Mouse (Mus musculus) testis, postnatal 14 days (tissue): ENCODE data around the gene Bicc1.

ENCODE experiments used
- DNase-seq: peaks from one replicate; pipeline ENCODE4 v3.0.0; 2021; ENCODE audit warnings: low spot score

Bicc1 gene

GRCm38 (mm10) chr10:71158940-71159675 is 392 bp downstream of the Bicc1 start:
- peak; percentile 35 for DNase-seq

DNA sequence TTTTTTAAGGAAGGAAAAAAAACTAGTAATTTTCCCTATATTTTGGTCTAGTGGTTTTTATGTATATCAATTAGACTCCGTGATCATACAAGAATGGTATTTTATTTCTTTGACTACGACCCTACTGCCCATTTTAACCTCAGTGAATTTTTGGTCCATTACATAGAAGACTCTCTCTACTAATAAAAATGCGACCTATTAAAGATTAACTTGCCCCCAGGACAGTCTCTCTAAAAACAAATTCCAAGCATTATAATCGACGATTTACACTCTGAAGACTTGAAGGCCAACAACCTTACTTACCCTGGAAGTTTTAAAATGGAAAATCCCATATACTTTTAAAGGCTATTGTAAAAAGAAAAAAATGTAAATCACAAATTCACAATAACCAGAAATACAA is 2.9 kb downstream of the Bicc1 start:
- no peak for DNase-seq

- no peak for DNase-seq
Measured at GRCm38 (mm10) chr10:71153610-71154009, 5.9 kb downstream of the Bicc1 start.

DNA sequence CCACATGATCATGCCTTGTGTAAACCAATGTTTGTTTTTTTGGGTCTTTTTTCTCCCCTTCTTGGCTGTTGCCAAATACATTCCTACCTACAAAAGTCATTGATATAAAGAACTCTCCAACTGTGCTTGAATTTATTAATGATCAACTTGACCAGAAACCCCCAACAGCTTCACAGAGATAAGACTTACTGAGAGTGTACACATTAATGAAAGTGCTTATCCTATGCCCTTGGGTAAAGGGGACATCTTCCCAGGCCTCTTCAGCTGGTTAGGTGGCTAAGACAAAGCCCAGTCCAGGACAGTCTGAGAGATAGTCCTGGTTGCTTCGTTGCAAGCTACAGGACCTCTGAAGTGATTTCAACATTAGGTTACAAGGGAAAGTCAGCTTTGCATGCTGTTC is 6.4 kb downstream of the Bicc1 start:
- DNase-seq: no peak

DNA sequence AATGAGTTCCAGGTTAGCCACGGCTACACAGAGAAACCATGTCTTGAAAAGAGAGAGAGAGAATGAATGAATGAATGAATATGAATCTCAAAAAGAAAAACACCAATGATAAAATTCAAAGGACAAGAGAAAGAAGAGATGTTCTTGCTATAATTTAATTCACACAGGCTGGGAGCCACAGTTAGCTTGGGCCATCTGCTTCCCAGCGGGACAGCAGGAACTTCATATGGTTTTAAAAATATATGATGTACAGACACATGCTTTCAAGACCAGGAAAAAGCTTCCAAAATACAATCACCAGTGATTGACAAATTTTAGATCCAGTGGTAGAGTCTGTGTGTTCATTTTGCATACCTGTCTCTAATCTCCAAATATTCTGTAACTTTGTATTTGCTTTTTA is 9.0 kb downstream of the Bicc1 start:
- no peak for DNase-seq

- DNase-seq: no peak
Measured at GRCm38 (mm10) chr10:71148951-71149603, 10.4 kb downstream of the Bicc1 start.

DNA sequence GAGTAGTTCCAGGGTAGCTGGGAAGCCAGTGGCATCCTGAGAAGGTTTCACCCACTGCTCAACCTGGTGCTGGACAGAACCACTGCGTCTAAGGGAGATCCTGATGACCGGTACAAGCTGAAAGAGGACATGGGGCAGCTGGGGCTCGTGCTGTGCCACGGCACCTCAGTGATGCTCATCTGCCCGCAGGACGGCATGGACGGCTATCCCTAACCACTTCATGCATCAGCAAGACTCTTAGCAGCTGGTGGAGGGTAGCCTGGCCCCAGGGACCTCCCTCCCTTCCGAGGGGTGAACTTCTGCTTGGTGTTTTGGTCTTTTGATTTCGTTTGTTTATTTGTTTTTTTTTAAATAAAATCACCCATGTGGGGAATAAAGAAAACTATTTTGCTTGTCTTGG is 11.3 kb downstream of the Bicc1 start:
- no peak for DNase-seq

GRCm38 (mm10) chr10:71146681-71147615 is 12.6 kb downstream of the Bicc1 start:
- no peak for DNase-seq

DNA sequence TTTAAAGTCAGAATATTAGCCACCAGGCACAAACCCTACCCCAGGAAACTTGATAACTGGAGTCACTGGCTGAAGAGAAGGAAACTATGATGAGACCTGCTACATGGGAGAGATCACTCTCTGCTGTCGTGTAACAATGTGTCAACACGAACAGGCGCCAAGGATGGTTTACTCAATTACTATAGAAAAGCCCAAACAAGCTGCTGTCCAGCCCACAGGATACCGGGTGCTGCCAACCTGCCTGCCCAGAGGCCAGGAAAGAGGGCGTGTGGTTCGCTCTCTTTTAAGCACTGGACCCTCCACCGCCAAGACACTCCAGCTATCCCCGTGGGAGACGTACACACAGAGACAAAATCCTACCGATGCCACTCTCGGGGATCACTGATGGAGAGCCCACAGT is 13.7 kb downstream of the Bicc1 start:
- no peak for DNase-seq

GRCm38 (mm10) chr10:71144191-71144590 is 15.3 kb downstream of the Bicc1 start:
- DNase-seq: no peak

- DNase-seq: no peak
Measured at GRCm38 (mm10) chr10:71142568-71142967, 16.9 kb downstream of the Bicc1 start.

GRCm38 (mm10) chr10:71140281-71140845 is 19.1 kb downstream of the Bicc1 start:
- DNase-seq: no peak

- no peak for DNase-seq
Measured at GRCm38 (mm10) chr10:71138852-71139197, 20.7 kb downstream of the Bicc1 start.

DNA sequence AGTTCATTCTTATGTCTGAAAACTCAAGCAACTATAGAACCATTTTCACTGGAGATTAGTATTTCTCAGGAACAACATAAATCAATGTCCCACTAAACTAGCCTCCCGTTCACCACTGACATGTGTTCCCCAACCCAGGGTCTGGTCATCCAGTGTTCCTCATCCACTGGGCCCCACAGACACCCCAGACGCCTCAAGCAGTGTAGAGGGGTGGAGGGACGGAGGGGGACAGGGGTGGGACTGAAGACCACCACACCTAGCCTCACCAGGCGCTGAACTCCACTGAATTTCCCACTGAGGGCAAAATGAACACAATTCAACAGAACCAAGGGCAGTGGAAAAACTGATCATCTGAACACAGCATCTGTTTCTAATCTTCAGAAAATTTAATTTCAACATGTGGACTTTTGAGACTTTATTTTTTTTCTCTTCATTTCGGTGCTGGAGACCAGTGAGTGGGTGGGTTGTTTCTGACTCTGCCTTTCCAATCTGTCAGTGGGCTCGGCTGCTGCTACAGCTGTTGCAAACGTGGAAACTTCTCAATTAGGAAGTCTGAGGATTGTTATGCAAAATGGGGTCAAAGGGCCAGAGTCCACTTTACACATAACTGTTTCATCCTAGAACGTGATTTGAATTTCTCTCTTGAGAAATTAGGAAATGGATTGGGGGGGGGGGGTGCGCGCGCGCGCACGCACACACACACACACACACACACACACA is 21.2 kb downstream of the Bicc1 start:
- DNase-seq: no peak

- no peak for DNase-seq
Measured at GRCm38 (mm10) chr10:71137606-71138005, 21.9 kb downstream of the Bicc1 start.

DNA sequence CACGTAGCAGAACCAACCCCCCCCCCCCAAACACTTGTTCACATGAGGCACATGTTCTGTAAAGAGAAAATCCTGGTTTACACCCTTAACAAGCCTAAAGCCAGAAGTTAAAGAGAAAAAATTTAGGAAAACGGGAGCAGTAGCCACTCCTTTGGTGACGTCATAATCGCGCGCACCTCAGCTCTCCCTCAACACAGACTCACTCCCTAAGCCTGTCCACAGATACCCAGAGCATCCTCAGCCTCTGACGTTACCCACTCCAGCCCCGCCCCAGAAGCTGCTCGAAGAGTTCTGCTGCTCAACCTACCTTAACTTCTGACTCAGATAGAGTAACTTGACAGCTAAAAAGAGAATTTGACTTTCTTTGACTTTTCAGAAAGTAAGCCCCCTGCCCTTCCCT is 28.2 kb downstream of the Bicc1 start:
- DNase-seq: peak; percentile 39

GRCm38 (mm10) chr10:71130261-71130660 is 29.2 kb downstream of the Bicc1 start:
- peak; percentile 60 for DNase-seq

- DNase-seq: no peak
Measured at GRCm38 (mm10) chr10:71127951-71128331, 31.6 kb downstream of the Bicc1 start.

GRCm38 (mm10) chr10:71127278-71127950 is 32.1 kb downstream of the Bicc1 start:
- DNase-seq: no peak

- no peak for DNase-seq
Measured at GRCm38 (mm10) chr10:71123974-71124373, 35.5 kb downstream of the Bicc1 start.

GRCm38 (mm10) chr10:71123395-71123794 is 36.1 kb downstream of the Bicc1 start:
- DNase-seq: no peak
